Mouse (Mus musculus) CH12.LX (cell line): ENCODE results near the gene Scarf2. TPM values are rescaled to one million over a fixed set of nuclear protein-coding genes. Genes with fewer than 3 reads are reported as not detected.
A peak's percentile ranks its signal among the peaks of the same experiment; 100 is the strongest.

Experiments
- DNase-seq: peaks from one replicate; pipeline ENCODE4 v3.0.0-alpha.2; 2013; ENCODE audit errors: extremely low read depth
- H3K27ac ChIP-seq: 2 replicates; pipeline ENCODE4 v1.5.1; 2012; ENCODE audit warnings: low read depth, mild to moderate bottlenecking, control low read depth, moderate library complexity; ENCODE audit not compliant: insufficient read depth
- H3K27me3 ChIP-seq: replicated peaks from 2 replicates; pipeline ENCODE3; 2012; ENCODE audit warnings: inconsistent platforms
- H3K36me3 ChIP-seq, 2 experiments: replicated peaks in 1 of 2; 2 replicates each; pipeline versions ENCODE3 to v1.6.1; 2012; ENCODE audit warnings: inconsistent platforms in 1 of 2, low read length in 1 of 2, mild to moderate bottlenecking in 1 of 2, mixed read lengths in 1 of 2, moderate library complexity in 1 of 2; ENCODE audit not compliant: control insufficient read depth in 1 of 2, insufficient read depth in 1 of 2
- H3K4me1 ChIP-seq, 2 experiments: 2 replicates each; pipeline ENCODE4 v1.6.1; 2012; ENCODE audit warnings: inconsistent platforms in 1 of 2, moderate library complexity in 1 of 2; ENCODE audit not compliant: insufficient read depth in 2 of 2, control insufficient read depth in 1 of 2
- H3K4me2 ChIP-seq: 2 replicates; pipeline ENCODE4 v1.6.1; 2012; ENCODE audit warnings: low read depth, mild to moderate bottlenecking, control low read depth; ENCODE audit not compliant: poor library complexity, insufficient read depth, severe bottlenecking
- H3K4me3 ChIP-seq, 3 experiments: fragments of 150-350 bp in 1 of 3; sonication (generic) in 1 of 3; replicated peaks in 1 of 3; 2 replicates each; pipeline versions ENCODE3 to v1.5.1; 2011 to 2012; ENCODE audit warnings: low read depth in 2 of 3, low read length in 2 of 3, mild to moderate bottlenecking in 2 of 3, moderate library complexity in 2 of 3, control low read depth in 1 of 3, improper control_type of control experiment in 1 of 3, inconsistent platforms in 1 of 3, mixed read lengths in 1 of 3; ENCODE audit not compliant: poor library complexity in 1 of 3
- H3K79me2 ChIP-seq: replicated peaks from 2 replicates; pipeline ENCODE4 v1.6.1; 2012; ENCODE audit warnings: mild to moderate bottlenecking, moderate library complexity; ENCODE audit not compliant: control insufficient read depth, poor library complexity, insufficient read depth, severe bottlenecking; ENCODE audit errors: extremely low read depth
- H3K9ac ChIP-seq: 2 replicates; pipeline ENCODE4 v1.6.1; 2012; ENCODE audit warnings: low read depth, mild to moderate bottlenecking, control low read depth, moderate library complexity; ENCODE audit not compliant: insufficient read depth
- H3K9me3 ChIP-seq: replicated peaks from 2 replicates; pipeline ENCODE3; 2012; ENCODE audit warnings: low read length, inconsistent platforms, mixed read lengths
- BHLHE40 ChIP-seq: IDR thresholded peaks from 2 replicates; pipeline ENCODE4 v1.6.1; 2011; ENCODE audit warnings: mild to moderate bottlenecking, low read depth, low read length, improper control_type of control experiment
- CTCF ChIP-seq, 2 experiments: IDR thresholded peaks in 1 of 2; conservative IDR thresholded peaks in 1 of 2; 2 replicates each; pipeline ENCODE4 v1.5.1; 2011 to 2012; ENCODE audit warnings: low read depth in 2 of 2, low read length in 2 of 2, improper control_type of control experiment in 1 of 2, inconsistent platforms in 1 of 2, mild to moderate bottlenecking in 1 of 2, moderate library complexity in 1 of 2
- ELF1 ChIP-seq: IDR thresholded peaks from 2 replicates; pipeline ENCODE4 v1.6.1; 2014; ENCODE audit warnings: low read depth, mild to moderate bottlenecking, inconsistent platforms, low read length, improper control_type of control experiment
- EP300 ChIP-seq: IDR thresholded peaks from 2 replicates; pipeline ENCODE4 v1.6.1; 2011; ENCODE audit warnings: low read length, improper control_type of control experiment
- ETS1 ChIP-seq: conservative IDR thresholded peaks from 2 replicates; pipeline ENCODE4 v1.6.1; 2012; ENCODE audit warnings: low read depth, mild to moderate bottlenecking, inconsistent platforms, low read length, improper control_type of control experiment, moderate library complexity
- HCFC1 ChIP-seq: IDR thresholded peaks from 2 replicates; pipeline ENCODE4 v1.6.1; 2012; ENCODE audit warnings: low read depth, mild to moderate bottlenecking, inconsistent platforms, low read length, improper control_type of control experiment
- JUN ChIP-seq: IDR thresholded peaks from 2 replicates; pipeline ENCODE4 v1.6.1; 2011; ENCODE audit warnings: low read depth, mild to moderate bottlenecking, low read length, improper control_type of control experiment, moderate library complexity; ENCODE audit not compliant: insufficient read depth
- JUND ChIP-seq: conservative IDR thresholded peaks from 2 replicates; pipeline ENCODE4 v1.6.1; 2011; ENCODE audit warnings: low read depth, low read length, improper control_type of control experiment
- MAZ ChIP-seq: IDR thresholded peaks from 2 replicates; pipeline ENCODE4 v1.6.1; 2012; ENCODE audit warnings: low read depth, mild to moderate bottlenecking, inconsistent platforms, low read length, improper control_type of control experiment, moderate library complexity
- MEF2A ChIP-seq: IDR thresholded peaks from 2 replicates; pipeline ENCODE4 v1.6.1; 2014; ENCODE audit warnings: low read depth, mild to moderate bottlenecking, inconsistent platforms, low read length, improper control_type of control experiment, borderline replicate concordance
- POLR2A ChIP-seq: IDR thresholded peaks from 2 replicates; pipeline ENCODE4 v1.6.1; 2011; ENCODE audit warnings: low read depth, mild to moderate bottlenecking, improper control_type of control experiment, low read length
- RAD21 ChIP-seq: IDR thresholded peaks from 2 replicates; pipeline ENCODE4 v1.6.1; 2011; ENCODE audit warnings: low read depth, mild to moderate bottlenecking, low read length, improper control_type of control experiment, moderate library complexity
- RCOR1 ChIP-seq: conservative IDR thresholded peaks from 2 replicates; pipeline ENCODE4 v1.6.1; 2012; ENCODE audit warnings: low read depth, mild to moderate bottlenecking, inconsistent platforms, low read length, improper control_type of control experiment
- SIN3A ChIP-seq: IDR thresholded peaks from 2 replicates; pipeline ENCODE4 v1.6.1; 2012; ENCODE audit warnings: low read length, improper control_type of control experiment, inconsistent platforms
- SMC3 ChIP-seq: IDR thresholded peaks from 2 replicates; pipeline ENCODE4 v1.6.1; 2011; ENCODE audit warnings: low read depth, low read length, improper control_type of control experiment
- TCF12 ChIP-seq: IDR thresholded peaks from 2 replicates; pipeline ENCODE4 v1.6.1; 2014; ENCODE audit warnings: low read depth, mild to moderate bottlenecking, inconsistent platforms, low read length, improper control_type of control experiment
- USF1 ChIP-seq: IDR thresholded peaks from 2 replicates; pipeline ENCODE4 v1.6.1; 2014; ENCODE audit warnings: low read depth, mild to moderate bottlenecking, inconsistent platforms, low read length, improper control_type of control experiment
- ZC3H11A ChIP-seq: IDR thresholded peaks from 2 replicates; pipeline ENCODE4 v1.6.1; 2012; ENCODE audit warnings: low read depth, mild to moderate bottlenecking, inconsistent platforms, low read length, improper control_type of control experiment
- ZNF384 ChIP-seq: IDR thresholded peaks from 2 replicates; pipeline ENCODE4 v1.6.1; 2012; ENCODE audit warnings: low read depth, low read length, improper control_type of control experiment, inconsistent platforms
- dilution Hi-C: fragments of 300-500 bp; cut with MboI; formaldehyde crosslinking; loops from 2 replicates; pipeline ENCODE4 v1.14.3; 2020; ENCODE audit warnings: low sequenced_read_pairs; ENCODE audit not compliant: extremely low pct_unique_long_range_greater_than_20kb, extremely low pct_ligation_motif_present
- in situ Hi-C: fragments of 300-500 bp; cut with MboI; formaldehyde crosslinking; loops from 3 replicates; pipeline ENCODE4 v1.14.3; 2019; ENCODE audit warnings: low sequenced_read_pairs, low pct_ligation_motif_present, low pct_unique_long_range_greater_than_20kb, mixed read lengths
- polyA plus RNA-seq: library from polyadenylated mRNA; unstranded; fragments of >175 nt; gene quantifications from 2 replicates; pipeline ENCODE4 v1.2.1, GENCODE M21; 2012; ENCODE audit warnings: low read depth; ENCODE audit not compliant: insufficient read length
- total RNA-seq, 2 experiments: library from RNA; depleted of rRNA; stranded (reverse); fragments of 300-350 nt in 1 of 2; fragments of >200 nt in 1 of 2; gene quantifications; 2 replicates each; pipeline ENCODE4 v1.2.3; 2012 to 2014

Gene Scarf2
- total and polyA plus RNA-seq, 3 experiments, result not detected

GRCm38 (mm10) chr16:17785337-17785736 is 11.7 kb upstream of the Scarf2 start:
- Histone ChIP-seq H3K4me1 (peaks cover 0 to 9% of the 10 kb centered on the region in 2 experiments; a peak in 1 of 4 replicates), H3K27me3 (peaks cover 9% of the 10 kb centered on the region), H3K79me2 (no peaks in the 10 kb centered on the region), H3K4me3 (no peak overlapping the region), H3K9me3 (no peaks in the 10 kb centered on the region), H3K27ac (no peak overlapping the region), H3K4me2 (no peak overlapping the region), H3K9ac (no peak overlapping the region), H3K36me3 (no peaks in the 10 kb centered on the region)
- in situ Hi-C loops, result no loop called here
- TF ChIP-seq BHLHE40 (0 out of 2 replicates have a peak, but pooled peaks have one; percentile 23), RAD21 (peak; percentile 79), USF1 (no peak), JUN (no peak), CTCF (conservative IDR thresholded peaks at IDR 0.05 in 1 of 2, IDR thresholded peaks at IDR 0.05 in 1 of 2; ENCODE audit: low read depth in 2 of 2, low read length in 2 of 2) (peak; percentile 48 to 85), ETS1 (no peak), MAZ (no peak), ZC3H11A (no peak), SIN3A (no peak), TCF12 (no peak), HCFC1 (no peak), EP300 (no peak), SMC3 (peak; percentile 76), MEF2A (no peak), JUND (no peak)
- dilution Hi-C loops, result no loop called here
- DNase-seq, result peak; percentile 17

GRCm38 (mm10) chr16:17792728-17793127 is 4.4 kb upstream of the Scarf2 start:
- Histone ChIP-seq H3K9ac (no peak overlapping the region), H3K4me3 (no peak overlapping the region), H3K27ac (no peak overlapping the region), H3K9me3 (peaks cover 3% of the 10 kb centered on the region), H3K79me2 (no peaks in the 10 kb centered on the region), H3K4me2 (no peak overlapping the region), H3K27me3 (peaks cover 22% of the 10 kb centered on the region), H3K36me3 (no peaks in the 10 kb centered on the region), H3K4me1 (peaks cover 9% of the 10 kb centered on the region in 2 experiments)
- dilution Hi-C loops (no loop called here), in situ Hi-C loops (no loop called here)
- DNase-seq, result no peak
- TF ChIP-seq ELF1 (no peak), RCOR1 (no peak), ZNF384 (no peak), EP300 (no peak), POLR2A (no peak)
- TF ChIP-seq, all 38 proteins: peak for 0
